Mouse (Mus musculus): ENCODE data around the gene Wfikkn1. TPM values are rescaled to one million over a fixed set of nuclear protein-coding genes. Genes with fewer than 3 reads are reported as not detected.

The Wfikkn1 gene
- total RNA-seq, 1 experiment from 2014 or later = 3.0 TPM

GRCm38 (mm10) chr17:25843122-25843521 is 37.5 kb downstream of the Wfikkn1 start:
- ATAC-seq (ENCODE audit: extremely low read depth, insufficient number of reproducible peaks, low FRiP score, poor library complexity, severe bottlenecking) = no peak

- ATAC-seq (ENCODE audit: extremely low read depth, insufficient number of reproducible peaks, low FRiP score, poor library complexity, severe bottlenecking) = no peak
Measured at GRCm38 (mm10) chr17:25842509-25842908, 38.1 kb downstream of the Wfikkn1 start.

GRCm38 (mm10) chr17:25841117-25841880 is 39.4 kb downstream of the Wfikkn1 start, which contains the start of gene Gm20683:
Gene Gm20683, minus strand, starts transcription at chr17:25841763.
- ATAC-seq (ENCODE audit: extremely low read depth, insufficient number of reproducible peaks, low FRiP score, poor library complexity, severe bottlenecking) = no peak

- no peak for ATAC-seq (ENCODE audit: extremely low read depth, insufficient number of reproducible peaks, low FRiP score, poor library complexity, severe bottlenecking)
Measured at GRCm38 (mm10) chr17:25840519-25840918, 40.1 kb downstream of the Wfikkn1 start.

GRCm38 (mm10) chr17:25839455-25840235 is 41.0 kb downstream of the Wfikkn1 start:
- no peak for ATAC-seq (ENCODE audit: extremely low read depth, insufficient number of reproducible peaks, low FRiP score, poor library complexity, severe bottlenecking)

GRCm38 (mm10) chr17:25838904-25839303 is 41.8 kb downstream of the Wfikkn1 start:
- no peak for ATAC-seq (ENCODE audit: extremely low read depth, insufficient number of reproducible peaks, low FRiP score, poor library complexity, severe bottlenecking)

GRCm38 (mm10) chr17:25837533-25837932 is 43.1 kb downstream of the Wfikkn1 start:
- ATAC-seq (ENCODE audit: extremely low read depth, insufficient number of reproducible peaks, low FRiP score, poor library complexity, severe bottlenecking) = no peak

GRCm38 (mm10) chr17:25837076-25837410 is 43.6 kb downstream of the Wfikkn1 start, which contains the start of gene Rhbdl1:
Gene Rhbdl1, minus strand, starts transcription at chr17:25837295.
- ATAC-seq (ENCODE audit: extremely low read depth, insufficient number of reproducible peaks, low FRiP score, poor library complexity, severe bottlenecking) = no peak

GRCm38 (mm10) chr17:25836397-25837075 is 44.1 kb downstream of the Wfikkn1 start:
- ATAC-seq (ENCODE audit: extremely low read depth, insufficient number of reproducible peaks, low FRiP score, poor library complexity, severe bottlenecking) = no peak

- ATAC-seq (ENCODE audit: extremely low read depth, insufficient number of reproducible peaks, low FRiP score, poor library complexity, severe bottlenecking) = no peak
Measured at GRCm38 (mm10) chr17:25835816-25836215, 44.8 kb downstream of the Wfikkn1 start.

- no peak for ATAC-seq (ENCODE audit: extremely low read depth, insufficient number of reproducible peaks, low FRiP score, poor library complexity, severe bottlenecking)
Measured at GRCm38 (mm10) chr17:25835301-25835700, 45.4 kb downstream of the Wfikkn1 start.

GRCm38 (mm10) chr17:25834595-25835222 is 45.9 kb downstream of the Wfikkn1 start:
- ATAC-seq (ENCODE audit: extremely low read depth, insufficient number of reproducible peaks, low FRiP score, poor library complexity, severe bottlenecking) = no peak

GRCm38 (mm10) chr17:25833961-25834594 is 46.6 kb downstream of the Wfikkn1 start:
- ATAC-seq (ENCODE audit: extremely low read depth, insufficient number of reproducible peaks, low FRiP score, poor library complexity, severe bottlenecking) = no peak

GRCm38 (mm10) chr17:25833291-25833663 is 47.4 kb downstream of the Wfikkn1 start, which contains the start of gene Stub1:
Gene Stub1, minus strand, starts transcription at chr17:25833404.
- peak; percentile 0; the same call in 1 of the 2 replicates for ATAC-seq (ENCODE audit: extremely low read depth, insufficient number of reproducible peaks, low FRiP score, poor library complexity, severe bottlenecking)

GRCm38 (mm10) chr17:25832436-25833290 is 48.0 kb downstream of the Wfikkn1 start:
- peak; percentile 89 for ATAC-seq (ENCODE audit: extremely low read depth, insufficient number of reproducible peaks, low FRiP score, poor library complexity, severe bottlenecking)

GRCm38 (mm10) chr17:25831451-25832281 is 49.0 kb downstream of the Wfikkn1 start:
- no peak for ATAC-seq (ENCODE audit: extremely low read depth, insufficient number of reproducible peaks, low FRiP score, poor library complexity, severe bottlenecking)

Data from neutrophil, adult 5-6 weeks (primary cell).